Comparison of ENCODE assay signal across 13 mouse cellular contexts in genomic region chr9:101061035-101061434, GRCm38 (mm10). TPM values are rescaled to one million over a fixed set of nuclear protein-coding genes. Genes with fewer than 3 reads are reported as not detected.
DNase-seq lines count a peak whose midpoint lies in the region; TF ChIP-seq lines count a peak whose summit lies in the region.
"Had no signal": no experiment of that assay in that cellular context is flagged by ENCODE, and none has a peak within 500 bp of the region (broad histone marks: within the 10 kb centered on the region; RNA-seq: fewer than 3 reads in every experiment).

No protein-coding gene starts in this region.

- no peak for TF ChIP-seq RAD21 in MEL (IDR thresholded peaks at IDR 0.05; ENCODE audit: low read depth, low read length)

- H3K9ac ChIP-seq in MEL (ENCODE audit: control insufficient read depth, low read depth, low read length, poor library complexity, severe bottlenecking): no peak overlapping the region
- H3K9ac ChIP-seq: heart, embryonic 15.5 days; liver, embryonic 15.5 days had no signal

- DNase-seq in gastrocnemius, postnatal 25 days: peak; percentile 14
- DNase-seq in gastrocnemius, adult 18-20 months (ENCODE audit: low spot score): no peak
- peak; percentile 15 for DNase-seq in MEL (ENCODE audit: low read depth, low spot score)
- peak; percentile 77 to 86 for DNase-seq in thymus, adult 18-20 months
- DNase-seq in left cerebral cortex, postnatal 36 days (ENCODE audit: low spot score in 2 of 2): no peak
- no peak for DNase-seq in ovary, postnatal 10 days (ENCODE audit: low spot score)
- no peak for DNase-seq in right cerebral cortex, postnatal 36 days (ENCODE audit: low spot score in 2 of 2)
- DNase-seq: gastrocnemius, adult 2 months; kidney, postnatal 36 days had no signal

- H3K27ac ChIP-seq in MEL (ENCODE audit: control insufficient read depth, low read depth, low read length): no peak overlapping the region
- H3K27ac ChIP-seq: gastrocnemius, adult 2 months; heart, embryonic 15.5 days; liver, embryonic 15.5 days had no signal

- no peak for TF ChIP-seq EP300 in MEL (IDR thresholded peaks at IDR 0.05; ENCODE audit: low read depth in 1 of 2, low read length in 2 of 2)

- no peaks in the 10 kb centered on the region for H3K27me3 ChIP-seq in MEL (ENCODE audit: control insufficient read depth in 1 of 2, insufficient read depth in 2 of 2, low read length in 2 of 2)
- H3K27me3 ChIP-seq in megakaryocyte, embryonic 14.5 days (replicated peaks): no peaks in the 10 kb centered on the region
- H3K27me3 ChIP-seq: heart, embryonic 15.5 days; liver, embryonic 15.5 days had no signal

- H3K79me2 ChIP-seq in MEL (ENCODE audit: control insufficient read depth, insufficient read depth, low read length, poor library complexity): no peaks in the 10 kb centered on the region

- no peak for TF ChIP-seq CTCF in MEL (IDR thresholded peaks at IDR 0.05 in 2 of 3, conservative IDR thresholded peaks at IDR 0.05 in 1 of 3; ENCODE audit: control insufficient read depth in 1 of 3, insufficient read depth in 1 of 3, low read depth in 2 of 3, low read length in 3 of 3, poor library complexity in 1 of 3, severe bottlenecking in 1 of 3)

- H3K4me3 ChIP-seq in MEL (ENCODE audit: control insufficient read depth in 1 of 2, insufficient read depth in 1 of 2, low read depth in 2 of 2, low read length in 2 of 2): no peak overlapping the region
- peak overlapping the region; percentile 35 for H3K4me3 ChIP-seq in megakaryocyte, embryonic 14.5 days (replicated peaks)
- H3K4me3 ChIP-seq: erythroblast, embryonic 14.5 days; gastrocnemius, adult 2 months; heart, embryonic 15.5 days; liver, embryonic 15.5 days had no signal

- no peaks in the 10 kb centered on the region for H3K9me3 ChIP-seq in MEL (replicated peaks; ENCODE audit: insufficient read depth, low read length)
- H3K9me3 ChIP-seq in megakaryocyte, embryonic 14.5 days: no peaks in the 10 kb centered on the region
- H3K9me3 ChIP-seq: heart, embryonic 15.5 days; liver, embryonic 15.5 days had no signal

- H3K36me3 ChIP-seq in MEL (ENCODE audit: control insufficient read depth in 1 of 2, insufficient read depth in 2 of 2, low read length in 2 of 2): no peaks in the 10 kb centered on the region
- no peaks in the 10 kb centered on the region for H3K36me3 ChIP-seq in megakaryocyte, embryonic 14.5 days (replicated peaks; ENCODE audit: low read length)
- H3K36me3 ChIP-seq: heart, embryonic 15.5 days; liver, embryonic 15.5 days had no signal

- H3K4me1 ChIP-seq in MEL (ENCODE audit: control insufficient read depth in 1 of 2, insufficient read depth in 2 of 2, low read length in 2 of 2): no peaks in the 10 kb centered on the region
- peaks cover 10% of the 10 kb centered on the region; the same call in 1 of the 2 replicates for H3K4me1 ChIP-seq in megakaryocyte, embryonic 14.5 days
- H3K4me1 ChIP-seq: heart, embryonic 15.5 days; liver, embryonic 15.5 days had no signal

- intact Hi-C loops in left cerebral cortex, postnatal 36 days (cut with DNase I): no loop called here

- no peak for TF ChIP-seq POLR2A in MEL (IDR thresholded peaks at IDR 0.05; ENCODE audit: control insufficient read depth in 1 of 2, insufficient read depth in 1 of 2, low read depth in 1 of 2, low read length in 2 of 2, poor library complexity in 1 of 2)

TF ChIP-seq in MEL, 35 proteins besides CTCF, POLR2A, EP300 and RAD21:
- TF ChIP-seq CHD1 (IDR thresholded peaks at IDR 0.05; ENCODE audit: low read depth, low read length) (no peak), ZC3H11A (IDR thresholded peaks at IDR 0.05; ENCODE audit: low read depth, low read length) (no peak), SMC3 (IDR thresholded peaks at IDR 0.05; ENCODE audit: low read depth, low read length) (no peak), E2F4 (IDR thresholded peaks at IDR 0.05; ENCODE audit: borderline replicate concordance, low read depth, low read length) (no peak), JUND (IDR thresholded peaks at IDR 0.05; ENCODE audit: low read depth, low read length) (no peak), MAX (IDR thresholded peaks at IDR 0.05; ENCODE audit: low read length) (no peak), ZMIZ1 (IDR thresholded peaks at IDR 0.05; ENCODE audit: low read depth, low read length) (no peak), BHLHE40 (IDR thresholded peaks at IDR 0.05; ENCODE audit: borderline replicate concordance, low read depth, low read length) (no peak), GABPA (IDR thresholded peaks at IDR 0.05; ENCODE audit: low read depth, low read length) (no peak), MEF2A (IDR thresholded peaks at IDR 0.05; ENCODE audit: extremely low read depth, insufficient replicate concordance, low read depth, low read length, poor library complexity, severe bottlenecking) (no peak), HCFC1 (IDR thresholded peaks at IDR 0.05; ENCODE audit: low read depth, low read length) (no peak), SIN3A (IDR thresholded peaks at IDR 0.05; ENCODE audit: low read length) (no peak), USF2 (IDR thresholded peaks at IDR 0.05; ENCODE audit: borderline replicate concordance in 1 of 2, insufficient read depth in 1 of 2, low read depth in 1 of 2, low read length in 2 of 2) (no peak), NELFE (IDR thresholded peaks at IDR 0.05; ENCODE audit: low read depth, low read length) (no peak), POLR2AphosphoS2 (IDR thresholded peaks at IDR 0.05; ENCODE audit: low read length) (no peak), RCOR1 (IDR thresholded peaks at IDR 0.05; ENCODE audit: low read depth, low read length) (no peak), GATA1 (IDR thresholded peaks at IDR 0.05; ENCODE audit: low read depth, low read length) (no peak)

RNA-seq across cellular contexts. Expression of gene Msl2, which starts 12.9 kb away (rescaled TPM):
- total RNA-seq in gastrocnemius, postnatal 25 days (2021): 10 to 100 TPM; 20.9 to 23.1 TPM
- 10 to 100 TPM; 26.3 to 27.5 TPM for total RNA-seq in gastrocnemius, adult 18-20 months (2021)
- 19.7 and 20.5 TPM in 2 replicates for total RNA-seq in MEL (2012; rRNA removed)
- 10 to 100 TPM; 29.6 to 39.6 TPM for polyA plus RNA-seq in MEL (2012; ENCODE audit: insufficient read depth in 1 of 2, insufficient read length in 2 of 2, low read depth in 1 of 2, low replicate concordance in 2 of 2, missing spikeins in 1 of 2)
- 4.8 and 8.7 TPM in 2 replicates for polyA plus RNA-seq in megakaryocyte, embryonic 14.5 days (2012; ENCODE audit: insufficient read depth, low replicate concordance)
- total RNA-seq in left cerebral cortex, postnatal 36 days (2021): 10 to 100 TPM; 61.5 to 63.2 TPM

RNA-seq across cellular contexts. Expression of gene Pccb, which starts 26.3 kb away (rescaled TPM):
- total RNA-seq in gastrocnemius, postnatal 25 days (2021): 10 to 100 TPM; 51.6 to 57.9 TPM
- 10 to 100 TPM; 58.9 to 62.4 TPM for total RNA-seq in gastrocnemius, adult 18-20 months (2021)
- total RNA-seq in MEL (2012; rRNA removed): 11.5 and 13.2 TPM in 2 replicates
- 10 to 100 TPM in 1 of 2 experiments, not detected in 1; 21.1 TPM for polyA plus RNA-seq in MEL (2012; ENCODE audit: insufficient read depth in 1 of 2, insufficient read length in 2 of 2, low read depth in 1 of 2, low replicate concordance in 2 of 2, missing spikeins in 1 of 2)
- polyA plus RNA-seq in megakaryocyte, embryonic 14.5 days (2012; ENCODE audit: insufficient read depth, low replicate concordance): 2.4 and 69.9 TPM in 2 replicates
- 10 to 100 TPM; 37.6 to 44.2 TPM for total RNA-seq in left cerebral cortex, postnatal 36 days (2021)

Comparison
In these comparisons a context has a peak if more than half of its experiments do, and no peak if none do; other contexts are left out.
1. DNase-seq: peak in gastrocnemius, postnatal 25 days (single experiment), MEL (single experiment) and thymus, adult 18-20 months (2 of 2); none in gastrocnemius, adult 18-20 months (single experiment), left cerebral cortex, postnatal 36 days (0 of 2), ovary, postnatal 10 days (single experiment) and right cerebral cortex, postnatal 36 days (0 of 2).